Mouse (Mus musculus): ENCODE data around the gene Prkab1. TPM values are rescaled to one million over a fixed set of nuclear protein-coding genes. Genes with fewer than 3 reads are reported as not detected.

The Prkab1 gene
- polyA plus RNA-seq, 1 experiment from 2014 or later, result 72.0 TPM

DNA sequence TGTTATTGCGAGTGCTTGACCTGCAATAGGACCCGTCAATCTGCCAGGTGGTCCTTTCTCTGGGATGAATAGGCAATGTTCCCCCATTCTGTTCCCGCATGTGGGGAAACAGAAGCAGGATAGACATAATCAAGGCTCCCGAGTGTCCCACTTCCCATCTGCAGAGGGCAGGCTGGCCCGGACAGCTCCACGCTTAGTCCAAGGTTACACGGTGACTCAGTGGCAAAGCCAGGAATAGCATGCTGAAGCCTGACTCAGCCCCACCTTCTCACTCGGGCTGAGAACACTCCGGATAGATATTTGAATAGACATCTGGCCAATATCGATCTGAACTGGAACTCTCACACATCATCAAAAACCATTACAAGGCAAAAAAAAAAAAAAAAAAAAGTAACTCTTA, 48.6 kb downstream of the Prkab1 start:
- Histone ChIP-seq H3K9me3 (no peaks in the 10 kb centered on the region), H3K27me3 (ENCODE audit: insufficient read depth, poor library complexity, severe bottlenecking) (no peaks in the 10 kb centered on the region), H3K36me3 (peaks cover 97% of the 10 kb centered on the region), H3K4me3 (no peak overlapping the region), H3K4me1 (replicated peaks) (peaks cover 13% of the 10 kb centered on the region), H3K27ac (no peak overlapping the region)
- DNase-seq (ENCODE audit: low spot score), result no peak
- 93% methylated on average over 10 of the region's 10 CpGs for WGBS

DNA sequence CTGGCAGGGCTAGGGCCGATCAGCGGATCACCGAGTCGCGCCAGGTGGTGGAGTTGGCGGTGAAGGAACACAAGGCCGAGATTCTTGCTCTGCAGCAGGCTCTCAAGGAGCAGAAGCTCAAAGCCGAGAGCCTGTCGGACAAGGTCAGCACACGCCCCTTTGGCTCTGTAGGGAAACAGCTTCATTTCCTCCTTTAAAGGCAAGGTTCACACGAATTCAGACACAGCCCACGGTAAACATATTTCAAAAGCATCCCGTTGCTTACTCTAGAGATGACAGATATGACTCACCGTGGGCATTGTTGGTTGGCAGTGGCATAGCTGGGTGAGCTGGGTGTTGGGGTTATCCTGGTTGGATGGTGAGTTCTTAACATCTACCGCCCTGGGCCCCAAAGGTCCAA, 53.1 kb downstream of the Prkab1 start:
- H3K36me3 ChIP-seq, result peaks cover 91% of the 10 kb centered on the region

More for the DNA sequence above, 53.1 kb downstream of the Prkab1 start:
- no peaks in the 10 kb centered on the region for H3K27me3 ChIP-seq (ENCODE audit: insufficient read depth, poor library complexity, severe bottlenecking)
- H3K9me3 ChIP-seq, result no peaks in the 10 kb centered on the region
- no peaks in the 10 kb centered on the region for H3K4me1 ChIP-seq (replicated peaks)
- DNase-seq (ENCODE audit: low spot score), result no peak
- no peak overlapping the region for H3K27ac ChIP-seq
- no peak overlapping the region for H3K4me3 ChIP-seq
- WGBS, result 90% methylated on average over 15 of the region's 15 CpGs

Other genes starting within 250 kb of the Prkab1 start
- gene Cit, start 179.2 kb downstream of the Prkab1 start, polyA plus RNA-seq (2016; fragmentation: Nextera tagmentation; extraction: Ambion mirVana), result 40.4 and 46.2 TPM in 2 replicates
- not detected in 2 replicates for gene Tmem233, start 58.7 kb upstream of the Prkab1 start, polyA plus RNA-seq (2016; fragmentation: Nextera tagmentation; extraction: Ambion mirVana)

All from hindbrain, embryonic 10.5 days (tissue).